Mouse (Mus musculus) naive thymus-derived CD4-positive, alpha-beta T cell, adult 2 months (primary cell): ENCODE data around the gene Usp17le.
"Not testable (repeated sequence)": the region's sequence is repeated elsewhere in the genome, so short reads cannot be mapped to it uniquely, and the experiment has no call there.

Source experiments
- DNase-seq: peaks from one replicate; pipeline ENCODE4 v3.0.0-alpha.2; 2011; ENCODE audit warnings: low read depth

The Usp17le gene

GRCm38 (mm10) chr7:104777370-104777769 lies at the start of gene Usp17le:
TSS of gene Usp17le (minus strand) at chr7:104777470.
- DNase-seq, result not testable (repeated sequence)

- not testable (repeated sequence) for DNase-seq
Measured at GRCm38 (mm10) chr7:104810335-104810734, 33.1 kb upstream of the Usp17le start.

- no peak for DNase-seq
Measured at GRCm38 (mm10) chr7:104790796-104791195, 13.5 kb upstream of the Usp17le start.
